ENCODE assay signal across 8 mouse cellular contexts in genomic region chr2:172831762-172832161, GRCm38 (mm10).
DNase-seq lines count a peak whose midpoint lies in the region; ATAC-seq lines count a peak whose summit lies in the region.

No protein-coding gene starts in this region.

- peak; percentile 80 for DNase-seq in R1 (ENCODE audit: low read depth, low spot score)
- DNase-seq in cerebellum, adult 8-10 months = peak; percentile 33
- peak; percentile 63 to 68 for DNase-seq in frontal cortex, postnatal 25 days (ENCODE audit: low spot score in 2 of 2)
- peak; percentile 84 for DNase-seq in induced T-regulatory cell, adult 2 months (ENCODE audit: low read depth)
- peak; percentile 29 to 43 for DNase-seq in left cerebral cortex, adult 8-10 months (ENCODE audit: low spot score in 2 of 2)
- DNase-seq in right cerebral cortex, postnatal 4 days = peak; percentile 76
- peak; percentile 67 to 83 for DNase-seq in urinary bladder, postnatal 4 days (ENCODE audit: low spot score in 2 of 2)

- ATAC-seq in megakaryocyte progenitor cell, adult 5-6 weeks (replicated peaks; ENCODE audit: poor library complexity) = peak; percentile 76

Comparison
In these comparisons a context has a peak if more than half of its experiments do, and no peak if none do; other contexts are left out.
1. Peak in every context shown above with its lines: DNase-seq and ATAC-seq.
2. DNase-seq: peak in every context shown above with its lines; median percentile 84 in induced T-regulatory cell, adult 2 months; 80 in R1; 76 in right cerebral cortex, postnatal 4 days; 75 in urinary bladder, postnatal 4 days; 66 in frontal cortex, postnatal 25 days; 36 in left cerebral cortex, adult 8-10 months; 33 in cerebellum, adult 8-10 months.